Mouse (Mus musculus) adrenal gland, postnatal 14 days (tissue): ENCODE measurements around the gene Cdr1. TPM values are rescaled to one million over a fixed set of nuclear protein-coding genes. Genes with fewer than 3 reads are reported as not detected.

Experiments
- DNase-seq: peaks from one replicate; pipeline ENCODE4 v3.0.0; 2021; ENCODE audit warnings: mixed read lengths
- long read RNA-seq, 2 experiments: library from polyadenylated mRNA; stranded (forward); transcript quantifications; one replicate each; pipeline ENCODE4 v2.0.0; 2021
- microRNA-seq, 2 experiments: library from miRNA; unstranded; fragments of <30 nt; microRNA quantifications; one replicate each; pipeline ENCODE4 v1.2.0; 2021
- total RNA-seq: library from RNA; stranded (reverse); gene quantifications from 2 replicates; pipeline ENCODE4 v1.2.3, GENCODE M21; 2021

Gene Cdr1
- total RNA-seq = not detected in 2 replicates
- long read RNA-seq, experiment 1 = 0 reads
- long read RNA-seq, experiment 2 = 0 reads

GRCm38 (mm10) chrX:61185458-61185857, at the start of gene Cdr1:
Gene Cdr1, minus strand, starts transcription at chrX:61185558.
- no peak for DNase-seq

- DNase-seq = no peak
Observed at GRCm38 (mm10) chrX:61185869-61186268, 511 bp upstream of the Cdr1 start.

- peak; percentile 4 for DNase-seq
Observed at GRCm38 (mm10) chrX:61166519-61166918, 18.8 kb downstream of the Cdr1 start.

GRCm38 (mm10) chrX:61161249-61161648, 24.1 kb downstream of the Cdr1 start:
- no peak for DNase-seq

GRCm38 (mm10) chrX:61154657-61155256, 30.6 kb downstream of the Cdr1 start:
- no peak for DNase-seq

- DNase-seq = no peak
Observed at GRCm38 (mm10) chrX:61154246-61154645, 31.1 kb downstream of the Cdr1 start.

GRCm38 (mm10) chrX:61146569-61146968, 38.8 kb downstream of the Cdr1 start:
- DNase-seq = no peak

- DNase-seq = no peak
Observed at GRCm38 (mm10) chrX:61145416-61145815, 39.9 kb downstream of the Cdr1 start.

GRCm38 (mm10) chrX:61134592-61134991, 50.8 kb downstream of the Cdr1 start:
- no peak for DNase-seq

Small RNAs within 50 kb of the gene (microRNA-seq; reads per million reads assigned to microRNA genes)
- 0 reads per million in 2 experiments for gene Gm24396
